Mouse (Mus musculus) heart, postnatal 10 days (tissue): ENCODE data around the gene A530016L24Rik. TPM values are rescaled to one million over a fixed set of nuclear protein-coding genes. Genes with fewer than 3 reads are reported as not detected.

Experiments used
- DNase-seq, 2 experiments: peaks; one replicate each; pipeline ENCODE4 v3.0.0; 2021
- intact Hi-C: fragments of 180-260 bp; cut with DNase I; formaldehyde crosslinking; loops from one replicate; pipeline ENCODE4 v1.15.1; 2025
- total RNA-seq, 2 experiments: library from RNA; stranded (reverse); gene quantifications; 2 replicates each; pipeline ENCODE4 v1.2.3; 2021

A530016L24Rik gene
- total RNA-seq, 2 experiments from 2014 or later, result 16.5 to 18.5 TPM

DNA sequence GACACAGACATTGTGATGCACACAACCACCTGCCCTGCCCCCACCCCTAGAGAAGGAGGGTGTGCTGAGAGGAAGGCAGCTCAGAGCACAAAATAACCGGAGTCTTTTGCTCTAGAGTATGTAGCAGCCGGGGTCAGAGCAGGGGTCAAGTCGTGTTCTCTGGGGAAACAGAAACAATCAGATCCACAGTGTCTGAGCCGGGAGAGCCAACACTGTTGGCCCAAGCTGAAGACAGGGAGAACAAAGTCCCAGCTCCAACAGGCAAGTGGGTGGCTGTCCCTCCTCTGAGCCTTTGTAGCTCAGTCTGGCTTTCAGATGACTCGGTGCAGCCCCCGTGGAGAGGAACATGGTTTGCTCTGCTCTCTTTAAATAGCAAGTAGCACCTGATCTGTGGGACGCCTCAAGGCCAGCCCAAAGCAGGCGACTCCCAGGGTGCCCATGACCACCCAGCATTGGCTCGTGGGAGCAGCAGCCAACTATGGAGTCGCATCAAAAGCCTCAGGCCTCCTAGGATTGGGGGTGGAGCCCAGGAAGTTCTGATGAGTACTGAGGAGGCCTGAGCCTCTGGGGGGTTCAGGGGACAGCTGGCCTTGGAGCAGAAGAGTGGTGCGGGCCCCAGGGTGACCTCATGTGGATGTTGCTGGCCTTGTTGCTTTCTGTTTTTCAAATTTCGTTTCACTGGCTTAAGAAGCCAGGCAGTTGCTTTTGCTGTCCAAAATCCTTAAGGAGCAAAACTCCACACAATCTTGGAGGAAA, 55.9 kb downstream of the A530016L24Rik start:
- intact Hi-C loops, result no loop called here
- DNase-seq, result peak; percentile 25 to 38

DNA sequence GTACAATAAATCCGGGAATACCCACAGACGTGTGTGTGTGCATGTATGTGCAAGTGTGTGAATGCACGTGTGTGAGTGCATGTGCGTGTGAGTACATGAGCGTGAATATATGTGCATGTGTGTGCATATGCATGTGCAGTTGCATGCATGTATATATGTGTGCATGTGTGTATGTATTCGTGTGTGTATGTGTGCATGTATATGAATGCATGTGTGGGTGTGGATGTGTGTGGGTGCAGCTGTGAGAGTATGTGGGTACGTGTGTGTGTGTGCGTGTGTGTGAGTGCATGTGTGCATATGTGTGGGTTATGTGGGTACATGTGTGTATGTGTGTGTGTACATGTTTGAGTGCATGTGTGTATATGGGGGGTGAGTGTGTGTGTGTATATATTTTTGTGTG, 56.9 kb downstream of the A530016L24Rik start:
- intact Hi-C loops, result no loop called here
- no peak for DNase-seq

DNA sequence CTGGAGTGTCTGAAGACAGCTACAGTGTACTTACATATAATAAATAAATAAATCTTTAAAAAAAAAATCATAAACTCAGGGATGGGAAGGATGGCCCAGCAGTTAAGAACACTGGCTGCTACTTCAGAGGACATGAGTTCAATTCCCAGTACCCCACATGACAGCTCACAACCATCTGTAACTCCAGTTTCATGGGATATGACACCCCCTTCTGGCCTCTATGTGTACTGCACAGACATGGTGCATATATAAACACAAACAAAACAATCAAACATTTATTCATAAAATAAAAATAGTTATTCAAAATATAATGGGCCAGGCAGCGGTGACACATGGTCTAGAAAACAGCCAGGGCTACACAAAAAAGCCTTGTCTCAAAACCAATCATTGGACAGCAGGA, 60.0 kb downstream of the A530016L24Rik start:
- intact Hi-C loops, result no loop called here
- no peak for DNase-seq

Other genes starting within 250 kb of the A530016L24Rik start
- gene Tmem179, start 27.3 kb downstream of the A530016L24Rik start, total RNA-seq, result not detected
- 10 to 100 TPM; 18.4 to 23.3 TPM for gene Inf2, start 99.3 kb downstream of the A530016L24Rik start, total RNA-seq
- gene Adssl1, start 130.6 kb downstream of the A530016L24Rik start, total RNA-seq, result 100 to 1,000 TPM; 129 to 136 TPM
- gene Siva1, start 155.2 kb downstream of the A530016L24Rik start, total RNA-seq, result 10 to 100 TPM; 26.4 to 31.4 TPM
- gene Akt1, start 185.4 kb downstream of the A530016L24Rik start, total RNA-seq, result 100 to 1,000 TPM; 346 to 355 TPM
- gene Zbtb42, start 189.4 kb downstream of the A530016L24Rik start, total RNA-seq, result 1 to 10 TPM; 7.7 to 8.5 TPM
- gene Cep170b, start 231.0 kb downstream of the A530016L24Rik start, total RNA-seq, result 10 to 100 TPM; 11.3 to 11.9 TPM